Mouse (Mus musculus) bone marrow macrophage, adult 2 months (primary cell): ENCODE results near the gene Numb. TPM values are rescaled to one million over a fixed set of nuclear protein-coding genes. Genes with fewer than 3 reads are reported as not detected.

Source experiments
- H3K27ac ChIP-seq: 2 replicates; pipeline ENCODE4 v1.5.1; 2012; ENCODE audit warnings: low read depth, low read length; ENCODE audit not compliant: insufficient read depth
- H3K4me1 ChIP-seq: 2 replicates; pipeline ENCODE4 v1.6.1; 2012; ENCODE audit warnings: low read length; ENCODE audit not compliant: control insufficient read depth, insufficient read depth
- H3K4me3 ChIP-seq: 2 replicates; pipeline ENCODE4 v1.5.1; 2012; ENCODE audit warnings: mild to moderate bottlenecking, low read length, moderate library complexity; ENCODE audit not compliant: insufficient read depth
- CTCF ChIP-seq: IDR thresholded peaks from 2 replicates; pipeline ENCODE4 v1.5.1; 2012; ENCODE audit warnings: low read depth, mild to moderate bottlenecking, low read length, moderate library complexity
- POLR2A ChIP-seq: IDR thresholded peaks from 2 replicates; pipeline ENCODE4 v1.6.1; 2012; ENCODE audit warnings: mild to moderate bottlenecking, low read depth, low read length, borderline replicate concordance
- polyA plus RNA-seq: library from polyadenylated mRNA; stranded (reverse); fragments of >200 nt; gene quantifications from 2 replicates; pipeline ENCODE4 v1.2.4, GENCODE M21; 2012; ENCODE audit not compliant: missing spikeins, insufficient read depth, insufficient read length

Gene Numb
- 33.0 and 42.4 TPM in 2 replicates for polyA plus RNA-seq

- H3K4me1 ChIP-seq, result peaks cover 32% of the 10 kb centered on the region
- no peak for TF ChIP-seq POLR2A
- TF ChIP-seq CTCF, result no peak
- peak within 1 kb of the TSS; percentile 72 for H3K27ac ChIP-seq
- peak within 1 kb of the TSS; percentile 82 for H3K4me3 ChIP-seq
Measured at GRCm38 (mm10) chr12:83921535-83922381, at the start of gene Numb. Gene Numb, minus strand, starts transcription at chr12:83921934.

- Histone ChIP-seq H3K4me1 (no peaks in the 10 kb centered on the region), H3K27ac (no peak overlapping the region), H3K4me3 (no peak overlapping the region)
- no peak for TF ChIP-seq CTCF
- no peak for TF ChIP-seq POLR2A
Measured at GRCm38 (mm10) chr12:83965235-83965634, 43.5 kb upstream of the Numb start.

- H3K4me1 ChIP-seq, result peaks cover 13% of the 10 kb centered on the region
- TF ChIP-seq CTCF (no peak), POLR2A (no peak)
- H3K4me3 ChIP-seq, result no peak overlapping the region
- H3K27ac ChIP-seq, result no peak overlapping the region
Measured at GRCm38 (mm10) chr12:83958278-83958677, 36.5 kb upstream of the Numb start.

GRCm38 (mm10) chr12:83951711-83952575, 30.2 kb upstream of the Numb start:
- no peak for TF ChIP-seq POLR2A
- TF ChIP-seq CTCF, result no peak

GRCm38 (mm10) chr12:83950840-83951701, 29.3 kb upstream of the Numb start:
- Histone ChIP-seq H3K4me1 (peaks cover 29% of the 10 kb centered on the region), H3K27ac (peak overlapping the region; percentile 89), H3K4me3 (peak overlapping the region; percentile 92)
- TF ChIP-seq CTCF, result no peak
- TF ChIP-seq POLR2A, result no peak

More at GRCm38 (mm10) chr12:83951711-83952575, 30.2 kb upstream of the Numb start:
- Histone ChIP-seq H3K4me1 (peaks cover 27% of the 10 kb centered on the region), H3K27ac (0 out of 2 replicates have a peak overlapping the region, but pooled peaks have one; percentile 89), H3K4me3 (peak overlapping the region; percentile 92)

GRCm38 (mm10) chr12:83950493-83950839, 28.7 kb upstream of the Numb start, which contains the start of gene Riox1:
Gene Riox1, plus strand, starts transcription at chr12:83950608.
- peak within 1 kb of the TSS; percentile 89 for H3K27ac ChIP-seq
- TF ChIP-seq CTCF (no peak), POLR2A (no peak)
- H3K4me1 ChIP-seq, result peaks cover 29% of the 10 kb centered on the region
- H3K4me3 ChIP-seq, result peak within 1 kb of the TSS; percentile 92

- TF ChIP-seq POLR2A, result no peak
- TF ChIP-seq CTCF, result no peak
- Histone ChIP-seq H3K4me3 (peak overlapping the region; percentile 92), H3K27ac (peak overlapping the region; percentile 89), H3K4me1 (peaks cover 29% of the 10 kb centered on the region)
Measured at GRCm38 (mm10) chr12:83949776-83950492, 28.2 kb upstream of the Numb start.

GRCm38 (mm10) chr12:83949043-83949442, 27.3 kb upstream of the Numb start:
- Histone ChIP-seq H3K4me3 (peak overlapping the region; percentile 92; the same call in 1 of the 2 replicates), H3K27ac (peak overlapping the region; percentile 89), H3K4me1 (peaks cover 29% of the 10 kb centered on the region)
- no peak for TF ChIP-seq CTCF
- TF ChIP-seq POLR2A, result no peak
